ENCODE assay signal across 8 mouse cellular contexts in genomic region chr9:115623948-115624347, GRCm38 (mm10).
DNase-seq lines count a peak whose midpoint lies in the region; ATAC-seq and TF ChIP-seq lines count a peak whose summit lies in the region.

No protein-coding gene starts in this region.

- H3K9ac ChIP-seq in kidney, embryonic 14.5 days (ENCODE audit: low read depth, low read length) = no peak overlapping the region
- H3K9ac ChIP-seq in lung, embryonic 14.5 days = no peak overlapping the region

- H3K36me3 ChIP-seq in kidney, embryonic 14.5 days (ENCODE audit: control insufficient read depth, insufficient read depth, low read length) = no peaks in the 10 kb centered on the region
- H3K36me3 ChIP-seq in lung, embryonic 14.5 days (ENCODE audit: insufficient read depth) = no peaks in the 10 kb centered on the region

- DNase-seq in kidney, adult 8-10 months = no peak
- peak; percentile 40 for DNase-seq in embryo, embryonic 11 days
- peak; percentile 25 for DNase-seq in lung, embryonic 14.5 days
- peak; percentile 91 for DNase-seq in thymus, postnatal 0 days (ENCODE audit: low spot score)
- no peak for DNase-seq in left cerebral cortex, adult 8-10 months (ENCODE audit: low spot score in 2 of 2)
- DNase-seq in Muller cell, postnatal 12 days (ENCODE audit: inconsistent ontology term) = no peak
- DNase-seq in cerebellum, postnatal 25 days = no peak

- no peaks in the 10 kb centered on the region for H3K9me3 ChIP-seq in kidney, embryonic 14.5 days (ENCODE audit: control insufficient read depth, low read length)
- no peaks in the 10 kb centered on the region for H3K9me3 ChIP-seq in lung, embryonic 14.5 days (ENCODE audit: low read depth, low read length)

- peaks cover 14% of the 10 kb centered on the region for H3K4me1 ChIP-seq in kidney, embryonic 14.5 days (ENCODE audit: control insufficient read depth, insufficient read depth, low read length)
- no peaks in the 10 kb centered on the region for H3K4me1 ChIP-seq in lung, embryonic 14.5 days (ENCODE audit: insufficient read depth)

- peak; percentile 24; the same call in 1 of the 2 replicates for TF ChIP-seq CTCF in lung, embryonic 14.5 days (IDR thresholded peaks at IDR 0.05; ENCODE audit: low read depth)

- H3K27me3 ChIP-seq in kidney, embryonic 14.5 days (ENCODE audit: control insufficient read depth, insufficient read depth, low read length) = no peaks in the 10 kb centered on the region; the same call in 1 of the 2 replicates
- no peaks in the 10 kb centered on the region for H3K27me3 ChIP-seq in lung, embryonic 14.5 days (ENCODE audit: insufficient read depth, low read length)

- no peak overlapping the region for H3K4me2 ChIP-seq in kidney, embryonic 14.5 days (replicated peaks; ENCODE audit: low read depth, low read length)
- H3K4me2 ChIP-seq in lung, embryonic 14.5 days = no peak overlapping the region

- peak; percentile 61 for ATAC-seq in kidney, embryonic 14.5 days (ENCODE audit: low FRiP score, low TSS enrichment)
- ATAC-seq in lung, embryonic 14.5 days (ENCODE audit: insufficient read depth) = peak; percentile 35; the same call in 1 of the 2 replicates

- H3K27ac ChIP-seq in kidney, embryonic 14.5 days (ENCODE audit: low read depth, low read length) = no peak overlapping the region
- H3K27ac ChIP-seq in lung, embryonic 14.5 days (ENCODE audit: low read depth) = no peak overlapping the region

- H3K4me3 ChIP-seq in kidney, embryonic 14.5 days (ENCODE audit: low read length) = no peak overlapping the region
- no peak overlapping the region for H3K4me3 ChIP-seq in lung, embryonic 14.5 days (ENCODE audit: low read depth, low read length)

- 23% methylated on average over 5 of the region's 5 CpGs for WGBS in kidney, embryonic 14.5 days
- 28% methylated on average over 5 of the region's 5 CpGs for WGBS in lung, embryonic 14.5 days

Comparison
In these comparisons a context has a peak if more than half of its experiments do, and no peak if none do; other contexts are left out.
1. DNase-seq: peak in embryo, embryonic 11 days (single experiment), lung, embryonic 14.5 days (single experiment) and thymus, postnatal 0 days (single experiment); none in kidney, adult 8-10 months (0 of 2), left cerebral cortex, adult 8-10 months (0 of 2), Muller cell, postnatal 12 days (single experiment) and cerebellum, postnatal 25 days (0 of 2).